Mouse (Mus musculus) frontal cortex, postnatal 14 days (tissue): ENCODE results near the gene Rnaset2a.
"Not testable (repeated sequence)": the region's sequence is repeated elsewhere in the genome, so short reads cannot be mapped to it uniquely, and the experiment has no call there.

Source experiments
- DNase-seq, 2 experiments: peaks; one replicate each; pipeline ENCODE4 v3.0.0; 2022; ENCODE audit warnings: low spot score in 2 of 2

The Rnaset2a gene

DNA sequence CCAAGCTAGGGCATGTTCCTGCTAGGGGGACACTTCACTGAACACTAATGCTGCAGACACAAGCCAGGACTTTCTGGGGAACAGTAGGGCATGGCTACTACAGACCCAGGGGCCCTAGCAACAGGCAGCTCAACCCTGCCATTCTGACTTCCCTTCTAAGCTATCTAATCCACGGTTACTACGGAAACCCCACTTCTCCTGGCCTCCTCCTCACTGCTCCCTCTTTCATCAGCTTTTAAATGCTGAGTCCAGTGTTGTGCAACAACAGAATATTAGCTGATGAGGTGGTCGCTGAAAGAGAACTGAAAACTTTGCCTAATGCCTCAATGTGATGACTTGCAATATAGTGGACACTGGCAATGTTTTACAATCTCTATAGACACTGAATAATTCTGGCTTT is 7.7 kb downstream of the Rnaset2a start:
- DNase-seq = not testable (repeated sequence)

GRCm38 (mm10) chr17:8138116-8138515 is 9.8 kb downstream of the Rnaset2a start:
- not testable (repeated sequence) for DNase-seq

- not testable (repeated sequence) for DNase-seq
Measured at GRCm38 (mm10) chr17:8130849-8131248, 17.0 kb downstream of the Rnaset2a start.

DNA sequence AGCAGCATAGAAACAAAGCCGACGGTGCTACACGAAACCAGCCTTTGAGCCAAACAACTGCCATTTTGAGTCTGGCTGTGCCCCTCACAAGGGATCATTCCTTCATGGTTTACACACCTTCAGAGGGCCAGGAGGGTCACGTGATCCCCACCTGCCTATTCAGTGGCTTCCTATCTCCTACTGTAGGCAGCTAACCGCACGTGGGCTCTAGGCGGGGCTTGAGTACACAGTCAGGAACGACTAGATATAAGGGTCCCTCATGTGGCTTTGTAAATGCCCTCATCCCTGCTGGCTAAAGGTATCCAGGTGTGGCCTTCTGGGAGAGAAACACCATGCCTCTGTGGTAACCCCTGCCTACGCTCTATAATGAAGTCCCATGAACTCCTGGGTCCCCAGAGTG is 18.3 kb downstream of the Rnaset2a start:
- DNase-seq = not testable (repeated sequence)

GRCm38 (mm10) chr17:8128326-8128993 is 19.4 kb downstream of the Rnaset2a start:
- DNase-seq = not testable (repeated sequence)

DNA sequence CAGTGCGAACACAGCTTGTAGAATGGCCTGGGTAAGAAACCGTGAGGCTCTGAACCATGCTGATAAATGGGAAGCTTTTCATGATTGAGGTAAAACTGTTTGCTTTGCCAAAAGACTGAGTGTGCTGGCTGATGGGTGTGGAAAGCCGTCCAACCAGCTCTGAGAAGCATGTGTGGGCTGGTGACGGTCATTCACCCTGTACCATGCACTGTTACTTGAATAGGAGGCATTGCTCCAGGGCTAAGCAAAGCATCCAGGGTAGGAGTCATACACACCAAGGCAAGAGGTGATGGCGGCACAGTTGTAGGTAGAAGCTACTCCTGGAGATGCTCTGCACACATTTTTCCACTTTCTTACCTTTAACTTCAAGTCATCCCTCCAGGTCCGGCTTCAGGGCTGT is 23.3 kb downstream of the Rnaset2a start:
- DNase-seq = not testable (repeated sequence)

GRCm38 (mm10) chr17:8122974-8123373 is 24.9 kb downstream of the Rnaset2a start:
- not testable (repeated sequence) for DNase-seq

DNA sequence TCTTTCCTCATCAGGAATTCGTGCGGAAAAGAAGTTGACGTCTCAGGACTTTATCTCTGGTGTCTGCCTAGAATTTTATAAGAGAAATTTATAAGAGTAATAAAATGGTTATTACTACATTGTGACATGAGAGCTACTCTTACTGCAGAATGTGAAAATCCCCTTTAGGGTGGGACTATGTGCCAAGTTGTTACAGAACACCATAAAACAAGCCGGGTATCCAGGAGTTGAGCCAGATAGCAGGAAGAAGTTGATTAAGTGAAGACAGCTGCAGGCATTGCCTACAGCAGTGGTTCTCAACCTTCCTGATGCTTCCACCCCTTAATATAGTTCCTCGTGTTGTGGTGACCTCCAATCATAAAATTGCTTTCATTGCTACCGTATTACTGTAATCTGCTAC is 31.0 kb downstream of the Rnaset2a start:
- not testable (repeated sequence) for DNase-seq

DNA sequence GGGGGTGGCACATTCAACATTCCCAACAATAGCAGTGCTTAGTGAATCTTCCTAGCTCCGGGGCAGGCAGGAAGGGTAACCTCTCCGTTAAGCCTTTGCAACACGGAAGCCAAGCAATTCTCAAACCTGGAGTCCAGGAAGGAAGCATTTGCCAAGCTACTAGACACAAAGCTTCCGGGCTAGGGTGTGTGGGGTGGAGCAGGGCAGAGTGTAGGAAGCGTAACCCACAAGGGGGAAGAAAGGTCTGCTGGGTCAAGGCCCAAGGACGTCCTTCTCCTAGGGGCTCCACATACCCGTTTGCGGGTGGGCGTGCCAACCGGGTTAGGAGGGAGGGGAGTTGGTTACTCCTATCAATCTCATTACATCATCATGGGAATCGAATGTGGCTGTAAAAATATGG is 31.5 kb downstream of the Rnaset2a start:
- not testable (repeated sequence) for DNase-seq

GRCm38 (mm10) chr17:8112199-8112598 is 35.7 kb downstream of the Rnaset2a start:
- not testable (repeated sequence) for DNase-seq

DNA sequence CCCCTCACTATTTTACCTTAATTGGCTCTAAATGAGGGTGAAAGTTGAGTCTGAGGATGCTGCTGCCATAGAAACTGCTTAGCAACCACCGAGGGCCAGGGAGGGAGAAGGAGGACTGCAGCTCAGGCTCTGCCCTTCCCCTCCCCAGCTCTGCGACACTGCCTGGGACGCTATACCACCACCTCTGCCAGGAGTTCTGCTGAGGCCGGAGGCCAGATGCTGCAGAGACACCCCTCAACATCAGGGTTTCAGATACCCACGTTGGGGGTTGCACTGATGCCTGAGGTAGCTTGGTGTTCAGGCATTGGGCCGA is 46.6 kb downstream of the Rnaset2a start:
- DNase-seq = not testable (repeated sequence)

DNA sequence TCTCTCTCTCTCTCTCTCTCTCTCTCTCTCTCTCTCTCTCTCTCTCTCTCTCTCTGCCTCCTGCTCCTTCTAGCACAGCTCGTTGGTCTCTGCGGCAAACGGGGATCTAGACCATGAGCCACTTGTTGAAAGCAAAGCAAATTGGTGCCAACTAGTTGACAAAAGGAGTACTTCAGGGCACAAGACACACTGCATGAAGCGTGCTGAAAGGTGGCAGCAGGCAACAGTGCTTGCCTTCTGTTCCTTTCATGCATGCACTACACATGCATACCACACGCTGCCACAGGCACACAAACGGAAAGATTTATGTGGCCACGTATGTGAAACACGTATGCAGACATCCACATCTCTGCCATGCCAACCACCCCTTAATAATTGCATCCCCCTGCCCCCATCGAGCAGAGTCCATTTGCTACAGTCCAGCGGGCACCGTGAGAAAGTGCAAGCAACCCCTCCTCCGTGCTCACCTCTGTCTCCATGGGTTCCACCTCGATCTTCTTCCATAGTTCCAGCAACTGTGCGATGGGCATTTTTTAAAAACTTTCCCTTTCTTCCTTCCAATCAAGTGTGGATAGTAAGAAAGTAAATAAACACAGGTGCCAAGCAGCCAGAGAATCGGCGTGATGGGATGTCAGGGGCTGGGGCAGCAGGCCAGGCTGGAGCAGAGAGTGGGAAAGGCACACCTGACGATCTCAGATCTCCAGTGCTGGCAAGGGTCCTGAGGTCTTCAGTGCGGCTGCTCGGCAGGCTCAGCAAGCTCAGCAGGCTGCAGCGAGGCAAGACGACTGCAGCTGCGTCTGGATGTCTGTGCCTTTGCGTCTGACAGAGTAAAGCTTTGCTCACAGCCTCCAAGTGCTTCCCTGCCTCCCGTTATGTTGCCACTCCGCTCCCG is 47.2 kb downstream of the Rnaset2a start:
- not testable (repeated sequence) for DNase-seq

DNA sequence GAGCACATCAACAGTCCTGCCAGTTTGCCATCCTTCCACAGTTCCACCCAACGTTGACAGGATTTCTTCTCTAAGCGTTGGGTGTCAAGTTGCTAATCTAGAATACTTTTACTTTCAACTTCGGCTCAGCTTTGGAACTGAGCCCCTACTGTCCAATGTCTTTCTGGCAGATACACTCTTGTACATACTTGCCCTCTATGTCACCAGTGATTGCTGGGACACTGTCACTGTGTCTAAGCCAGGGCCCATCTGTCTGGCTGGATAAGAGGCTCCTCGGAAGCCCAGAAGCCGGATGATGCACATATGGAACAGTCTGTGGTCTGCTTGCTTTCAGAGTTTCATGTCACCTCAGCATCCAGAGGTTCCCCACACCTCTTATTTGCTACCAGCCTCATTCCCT is 51.7 kb downstream of the Rnaset2a start:
- DNase-seq = not testable (repeated sequence)

DNA sequence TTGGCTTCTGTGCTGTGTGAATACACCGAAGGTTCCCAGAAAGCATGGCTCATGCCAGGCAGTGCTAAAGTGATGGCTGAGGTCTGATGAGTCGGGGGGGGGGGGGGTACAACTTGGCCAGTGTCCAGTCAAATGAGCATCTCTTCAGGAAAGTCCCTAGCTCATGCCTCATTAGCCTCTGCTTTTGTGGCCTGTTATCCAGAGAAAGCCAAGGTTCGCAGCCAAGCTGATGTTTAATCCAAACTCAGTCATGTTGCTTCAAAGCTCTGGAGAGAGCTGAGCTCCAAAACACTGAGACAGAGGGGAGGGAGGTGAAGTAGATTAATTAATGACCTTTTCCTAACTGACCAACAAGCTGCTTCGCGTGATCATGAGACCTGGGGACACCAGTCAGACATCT is 52.2 kb downstream of the Rnaset2a start:
- not testable (repeated sequence) for DNase-seq

- not testable (repeated sequence) for DNase-seq
Measured at GRCm38 (mm10) chr17:8092537-8093526, 55.1 kb downstream of the Rnaset2a start.

DNA sequence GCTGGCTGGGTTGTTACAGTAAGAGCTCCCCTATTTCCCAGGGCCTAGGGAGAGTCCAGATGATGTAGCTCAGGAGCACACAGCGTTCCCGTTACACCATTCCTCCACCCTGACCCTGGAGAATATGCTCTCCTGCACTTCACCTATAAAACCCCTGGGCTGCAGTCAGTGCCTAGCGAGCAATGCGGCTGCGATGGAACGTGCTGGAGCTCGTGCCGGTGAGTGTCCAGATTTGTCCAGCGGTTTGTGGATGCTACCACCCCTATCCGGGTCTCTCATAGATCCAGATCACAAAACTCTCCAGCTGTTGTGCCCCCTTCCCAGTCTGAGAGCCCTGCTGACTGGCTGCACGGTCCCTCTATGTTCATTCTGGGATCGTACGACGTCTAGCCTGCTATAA is 56.6 kb downstream of the Rnaset2a start:
- DNase-seq = not testable (repeated sequence)

GRCm38 (mm10) chr17:8069847-8070246 is 78.0 kb downstream of the Rnaset2a start:
- DNase-seq = not testable (repeated sequence)
